In genomic region chr6:52190906-52191810, GRCm38 (mm10) we compare ENCODE assay signal across 8 mouse cellular contexts. TPM values are rescaled to one million over a fixed set of nuclear protein-coding genes. Genes with fewer than 3 reads are reported as not detected.
A peak's percentile ranks its signal among the peaks of the same experiment; 100 is the strongest.
DNase-seq lines count a peak whose midpoint lies in the region; ATAC-seq lines count a peak whose summit lies in the region.

Hoxa4 (minus strand) TSS chr6:52191753.

- H3K9ac ChIP-seq in forebrain, embryonic 16.5 days (replicated peaks; ENCODE audit: low read depth, low read length), result no peak within 1 kb of the TSS
- peak within 1 kb of the TSS; percentile 71 for H3K9ac ChIP-seq in limb, embryonic 12.5 days (replicated peaks)
- H3K9ac ChIP-seq in neural tube, embryonic 15.5 days (replicated peaks), result peak within 1 kb of the TSS; percentile 70

- H3K4me1 ChIP-seq in forebrain, embryonic 16.5 days (replicated peaks; ENCODE audit: control insufficient read depth, insufficient read depth, low read length), result peaks cover 5% of the 10 kb centered on the region
- peaks cover 48% of the 10 kb centered on the region for H3K4me1 ChIP-seq in limb, embryonic 12.5 days (replicated peaks)
- H3K4me1 ChIP-seq in neural tube, embryonic 15.5 days, result peaks cover 80% of the 10 kb centered on the region

- peak; percentile 57 for DNase-seq in adrenal gland, adult 2 months
- DNase-seq in adrenal gland, postnatal 4 days (ENCODE audit: low spot score in 2 of 2), result no peak
- DNase-seq in A20 (ENCODE audit: low read depth, low spot score), result peak; percentile 29
- DNase-seq in cerebellum, postnatal 36 days, result no peak
- DNase-seq in left cerebral cortex, postnatal 25 days (ENCODE audit: low spot score in 2 of 2), result no peak

- no peaks in the 10 kb centered on the region; the same call in 1 of the 2 replicates for H3K9me3 ChIP-seq in forebrain, embryonic 16.5 days (ENCODE audit: control insufficient read depth, low read length)
- H3K9me3 ChIP-seq in limb, embryonic 12.5 days, result no peaks in the 10 kb centered on the region
- no peaks in the 10 kb centered on the region for H3K9me3 ChIP-seq in neural tube, embryonic 15.5 days (replicated peaks)

- H3K36me3 ChIP-seq in forebrain, embryonic 16.5 days (ENCODE audit: control insufficient read depth, insufficient read depth), result no peaks in the 10 kb centered on the region
- H3K36me3 ChIP-seq in limb, embryonic 12.5 days, result peaks cover 9% of the 10 kb centered on the region
- H3K36me3 ChIP-seq in neural tube, embryonic 15.5 days, result peaks cover 6% of the 10 kb centered on the region; the same call in 1 of the 2 replicates

- peak within 1 kb of the TSS; percentile 35 for H3K4me3 ChIP-seq in forebrain, embryonic 16.5 days (replicated peaks; ENCODE audit: low read length)
- H3K4me3 ChIP-seq in limb, embryonic 12.5 days (replicated peaks), result peak within 1 kb of the TSS; percentile 55
- peak within 1 kb of the TSS; percentile 59 for H3K4me3 ChIP-seq in neural tube, embryonic 15.5 days (replicated peaks)

- intact Hi-C loops in left cerebral cortex, postnatal 25 days (cut with DNase I), result no loop called here

- H3K27me3 ChIP-seq in forebrain, embryonic 16.5 days (replicated peaks; ENCODE audit: control insufficient read depth, insufficient read depth, low read length), result peaks cover 94% of the 10 kb centered on the region
- H3K27me3 ChIP-seq in limb, embryonic 12.5 days, result peaks cover 78% of the 10 kb centered on the region
- H3K27me3 ChIP-seq in neural tube, embryonic 15.5 days (replicated peaks), result no peaks in the 10 kb centered on the region

- peak within 1 kb of the TSS; percentile 54 for H3K4me2 ChIP-seq in forebrain, embryonic 16.5 days (ENCODE audit: low read length)
- peak within 1 kb of the TSS; percentile 97 for H3K4me2 ChIP-seq in limb, embryonic 12.5 days
- H3K4me2 ChIP-seq in neural tube, embryonic 15.5 days, result peak within 1 kb of the TSS; percentile 97

- no peak within 1 kb of the TSS for H3K27ac ChIP-seq in forebrain, embryonic 16.5 days (ENCODE audit: low read length)
- H3K27ac ChIP-seq in limb, embryonic 12.5 days, result peak within 1 kb of the TSS; percentile 42; the same call in 1 of the 2 replicates
- peak within 1 kb of the TSS; percentile 92 for H3K27ac ChIP-seq in neural tube, embryonic 15.5 days (replicated peaks)

- peak; percentile 12; the same call in 1 of the 2 replicates for ATAC-seq in forebrain, embryonic 16.5 days
- ATAC-seq in limb, embryonic 12.5 days (ENCODE audit: insufficient number of reproducible peaks, insufficient read depth, low FRiP score, low TSS enrichment, low read depth), result 0 out of 2 replicates have a peak, but pooled peaks have one; percentile 21
- peak; percentile 83 for ATAC-seq in neural tube, embryonic 15.5 days (ENCODE audit: low FRiP score)

- under 1% methylated on average over 70 of the region's 102 CpGs for WGBS in forebrain, embryonic 16.5 days
- 1% methylated on average over 74 of the region's 102 CpGs for WGBS in limb, embryonic 12.5 days
- WGBS in neural tube, embryonic 15.5 days, result 2% methylated on average over 74 of the region's 102 CpGs

RNA-seq across cellular contexts. Expression of gene Hoxa4, which starts in this region (rescaled TPM):
- total RNA-seq in adrenal gland, adult 2 months (2021), result 1 to 10 TPM; 2.2 to 6.3 TPM
- 0.99 and 4.0 TPM in 2 replicates for polyA plus RNA-seq in adrenal gland, adult 2 months (2012; rRNA removed)
- total RNA-seq in adrenal gland, postnatal 4 days (2021), result 1 to 10 TPM; 6.5 to 7.3 TPM
- not detected in 2 replicates for polyA plus RNA-seq in forebrain, embryonic 16.5 days (2015; fragmentation: Nextera tagmentation; extraction: Ambion mirVana)
- polyA plus RNA-seq in limb, embryonic 12.5 days (2016; fragmentation: Nextera tagmentation; extraction: Ambion mirVana), result 0.35 and 0.90 TPM in 2 replicates
- 2.3 and 5.7 TPM in 2 replicates for polyA plus RNA-seq in neural tube, embryonic 15.5 days (2015; fragmentation: Nextera tagmentation; extraction: Ambion mirVana)
- not detected for total RNA-seq in left cerebral cortex, postnatal 25 days (2021)

Comparison
In these comparisons a context has a peak if more than half of its experiments do, and no peak if none do; other contexts are left out.
1. DNase-seq: peak in adrenal gland, adult 2 months (single experiment) and A20 (single experiment); none in adrenal gland, postnatal 4 days (0 of 2), cerebellum, postnatal 36 days (0 of 2) and left cerebral cortex, postnatal 25 days (0 of 2).
2. Peak in ATAC-seq, H3K4me3 ChIP-seq and H3K4me2 ChIP-seq in forebrain, embryonic 16.5 days; RNA of the gene not detected or under 1 TPM.
3. Peak in ATAC-seq, H3K4me3 ChIP-seq, H3K27ac ChIP-seq, H3K9ac ChIP-seq and H3K4me2 ChIP-seq in limb, embryonic 12.5 days; RNA of the gene not detected or under 1 TPM.
4. ATAC-seq: peak in every context shown above with its lines; median percentile 83 in neural tube, embryonic 15.5 days; 21 in limb, embryonic 12.5 days; 12 in forebrain, embryonic 16.5 days.
5. Peak in every context shown above with its lines, with median percentiles within 50 percentile points of each other: H3K4me2 ChIP-seq and H3K4me3 ChIP-seq.